Mouse (Mus musculus) left cerebral cortex, adult 18-20 months (tissue): ENCODE measurements around the gene Osbpl11. TPM values are rescaled to one million over a fixed set of nuclear protein-coding genes. Genes with fewer than 3 reads are reported as not detected.
"Not testable (repeated sequence)": the region's sequence is repeated elsewhere in the genome, so short reads cannot be mapped to it uniquely, and the experiment has no call there.

Source experiments
- DNase-seq, 2 experiments: peaks; one replicate each; pipeline ENCODE4 v3.0.0; 2021 to 2022; ENCODE audit warnings: low spot score in 2 of 2, mixed read lengths in 1 of 2
- long read RNA-seq, 2 experiments: library from polyadenylated mRNA; stranded (forward); transcript quantifications; one replicate each; pipeline ENCODE4 v2.0.0; 2021
- total RNA-seq, 2 experiments: library from RNA; stranded (reverse); gene quantifications; 2 replicates each; pipeline ENCODE4 v1.2.3; 2021

Osbpl11 gene
- 10 to 100 TPM; 17.5 to 18.0 TPM for total RNA-seq
- long read RNA-seq, experiment 1, full-length matches to known transcripts: 18 of 25 reads
- long read RNA-seq, experiment 1, partial matches to known transcripts: 5 of 25 reads
- long read RNA-seq, experiment 1, other reads (novel, unspliced or antisense): 2 of 25 reads
- long read RNA-seq, experiment 2, full-length matches to known transcripts: 14 of 19 reads
- long read RNA-seq, experiment 2, partial matches to known transcripts: 3 of 19 reads
- long read RNA-seq, experiment 2, other reads (novel, unspliced or antisense): 2 of 19 reads

DNA sequence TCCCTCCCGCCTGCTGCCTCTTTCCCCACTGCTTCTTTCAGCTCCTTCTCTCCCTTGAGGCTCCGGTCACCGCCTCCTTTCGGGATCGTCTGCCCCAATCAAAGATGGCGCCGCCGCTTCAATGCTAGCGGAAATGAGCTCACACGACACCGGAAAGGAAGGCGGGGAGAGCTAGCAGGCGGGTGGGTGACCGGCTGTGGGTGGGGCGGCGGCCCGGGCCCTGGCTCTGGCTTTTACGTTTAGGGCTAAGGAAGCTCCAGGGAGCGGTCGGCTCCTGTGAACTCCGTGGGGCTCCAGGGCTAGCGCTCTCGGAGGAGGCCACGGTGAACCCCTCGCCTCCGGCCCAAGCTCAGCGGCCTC, at the start of gene Osbpl11:
Gene Osbpl11, plus strand, starts transcription at position 171 of the 360 bp plus-strand sequence.
- peak; percentile 97 for DNase-seq

GRCm38 (mm10) chr16:33135167-33135566, 49.7 kb upstream of the Osbpl11 start:
- no peak for DNase-seq

- DNase-seq: not testable (repeated sequence)
These were observed 45.8 kb upstream of the Osbpl11 start for GRCm38 (mm10) chr16:33139061-33139460.

DNA sequence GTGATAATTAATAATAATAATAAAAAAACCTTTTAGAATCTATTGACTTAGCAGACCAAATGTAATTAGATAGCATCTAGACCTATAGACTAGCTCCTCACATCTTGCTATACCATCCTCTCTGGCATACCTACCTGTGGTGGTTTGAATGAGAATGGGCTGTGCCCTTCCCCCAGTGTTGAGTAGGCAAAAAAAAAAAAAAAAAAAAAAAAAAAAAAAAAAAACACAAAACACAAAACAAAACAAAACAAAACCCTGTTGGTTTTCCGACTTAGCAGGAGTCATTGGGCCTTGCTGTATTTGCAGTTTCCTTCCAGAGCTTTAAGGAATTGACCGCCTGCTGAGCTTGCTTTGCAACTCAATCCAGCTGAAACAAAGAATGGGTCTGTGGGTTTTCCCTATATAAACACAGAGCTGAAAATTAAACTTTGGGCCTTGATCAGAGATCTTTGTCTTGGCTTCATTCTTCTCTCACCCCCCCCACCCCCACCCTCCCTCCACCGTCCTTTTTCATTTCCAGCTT, 43.1 kb upstream of the Osbpl11 start:
- DNase-seq: no peak

GRCm38 (mm10) chr16:33143452-33143851, 41.4 kb upstream of the Osbpl11 start:
- no peak for DNase-seq

DNA sequence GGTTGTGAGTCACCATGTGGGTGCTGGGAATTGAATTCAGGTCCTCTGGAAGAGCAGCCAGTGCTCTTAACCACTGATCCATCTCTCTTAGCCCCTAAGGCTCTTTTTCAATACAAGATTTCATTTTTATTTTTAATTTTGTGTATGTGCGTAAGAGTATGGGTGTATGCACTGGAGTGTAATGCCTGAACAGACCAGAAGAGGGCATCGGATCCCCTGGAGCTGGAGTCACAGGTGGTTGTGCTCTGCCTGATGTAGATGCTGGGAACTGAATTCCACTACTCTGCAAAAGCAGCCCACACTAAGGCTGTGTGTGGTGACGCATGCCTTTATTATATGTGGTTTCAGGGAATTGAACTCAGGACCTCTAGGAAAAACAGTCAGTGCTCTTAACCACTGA, 38.7 kb upstream of the Osbpl11 start:
- DNase-seq: no peak

GRCm38 (mm10) chr16:33148135-33148534, 36.7 kb upstream of the Osbpl11 start:
- DNase-seq: no peak

- not testable (repeated sequence) for DNase-seq
These were observed 34.0 kb upstream of the Osbpl11 start for GRCm38 (mm10) chr16:33150875-33151274.

DNA sequence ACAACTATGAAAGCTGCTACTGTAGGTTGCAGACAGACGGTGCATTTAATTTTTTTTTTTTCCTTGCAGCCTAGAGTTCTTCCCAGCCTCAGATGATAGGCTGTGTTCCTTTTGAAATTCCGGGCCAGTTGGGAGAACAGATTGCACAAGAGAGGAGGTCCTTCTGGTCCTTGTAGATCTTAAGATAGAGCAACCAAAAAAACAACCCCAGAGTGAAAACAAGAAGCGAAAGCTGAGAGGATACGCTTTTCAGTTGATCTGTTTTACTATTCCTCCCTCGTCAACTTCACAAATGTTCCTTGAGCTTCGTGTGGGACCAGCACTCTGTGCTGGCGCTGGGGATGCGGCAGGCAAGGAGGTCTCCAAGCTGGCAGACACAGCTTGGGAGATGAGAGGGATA, 33.3 kb upstream of the Osbpl11 start:
- DNase-seq: peak; percentile 47 to 77

- peak; percentile 27 to 28 for DNase-seq
These were observed 29.9 kb upstream of the Osbpl11 start for GRCm38 (mm10) chr16:33154992-33155391.

DNA sequence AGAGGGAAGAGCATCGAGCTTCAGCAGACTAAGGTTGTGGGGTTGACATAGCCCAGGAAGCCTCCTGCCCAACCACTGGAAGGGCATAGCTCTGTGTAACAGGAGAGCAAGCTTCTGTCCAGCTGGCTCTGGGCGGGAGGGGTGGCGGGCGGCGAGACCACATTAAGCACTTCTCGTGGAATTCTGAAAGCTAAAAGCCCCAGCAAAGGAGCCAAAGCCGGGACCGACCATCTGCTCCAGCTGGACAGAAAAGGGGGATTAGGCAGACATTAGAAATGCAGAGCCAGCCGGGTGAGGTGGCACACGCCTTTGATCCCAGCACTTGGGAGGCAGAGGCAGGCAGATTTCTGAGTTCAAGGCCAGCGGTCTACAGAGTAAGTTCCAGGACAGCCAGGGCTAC, 26.9 kb upstream of the Osbpl11 start:
- no peak for DNase-seq

DNA sequence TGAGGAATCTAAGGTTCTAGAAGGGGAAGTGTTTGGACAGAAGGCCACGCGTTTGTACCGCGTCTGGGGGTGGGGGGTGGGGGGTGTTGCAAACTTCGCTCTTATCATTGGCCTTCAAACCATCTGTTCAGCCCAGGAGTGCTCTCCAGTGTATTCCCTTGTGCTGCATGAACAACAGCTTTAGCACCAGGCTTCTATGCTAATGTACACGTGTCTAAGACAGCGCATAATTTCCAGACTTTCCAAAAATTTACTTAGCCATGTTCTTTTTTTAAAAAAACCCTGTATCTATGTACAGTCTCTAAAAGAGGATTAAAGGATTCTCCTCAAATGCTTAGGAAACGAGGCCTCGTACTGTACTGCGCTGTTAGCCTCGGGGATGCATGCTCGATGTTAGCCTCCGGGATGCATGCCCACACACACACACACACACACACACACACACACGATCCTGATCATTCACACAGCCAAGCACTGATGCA, 26.2 kb upstream of the Osbpl11 start:
- peak in 1 of 2 experiments; percentile 19 for DNase-seq

DNA sequence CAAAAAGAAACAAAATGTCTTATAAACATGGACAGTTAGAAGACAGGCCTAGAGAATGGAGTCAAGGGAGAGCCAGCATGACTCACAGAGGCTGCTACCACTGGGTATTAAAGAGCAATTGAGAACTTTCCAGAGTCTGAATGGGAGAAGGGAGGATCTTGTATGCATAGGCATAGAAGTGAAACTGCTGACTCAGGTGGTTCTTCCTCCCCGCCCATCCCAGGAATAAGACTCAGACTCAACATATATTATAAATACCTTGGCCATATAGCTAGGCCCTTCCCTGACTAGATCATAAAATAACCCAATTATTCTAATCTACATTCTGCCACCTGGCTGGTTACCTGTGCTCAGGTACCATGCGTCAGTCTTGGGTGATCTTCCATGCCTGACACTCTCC, 25.5 kb upstream of the Osbpl11 start:
- DNase-seq: no peak

- no peak for DNase-seq
These were observed 21.4 kb upstream of the Osbpl11 start for GRCm38 (mm10) chr16:33163330-33164090.

DNA sequence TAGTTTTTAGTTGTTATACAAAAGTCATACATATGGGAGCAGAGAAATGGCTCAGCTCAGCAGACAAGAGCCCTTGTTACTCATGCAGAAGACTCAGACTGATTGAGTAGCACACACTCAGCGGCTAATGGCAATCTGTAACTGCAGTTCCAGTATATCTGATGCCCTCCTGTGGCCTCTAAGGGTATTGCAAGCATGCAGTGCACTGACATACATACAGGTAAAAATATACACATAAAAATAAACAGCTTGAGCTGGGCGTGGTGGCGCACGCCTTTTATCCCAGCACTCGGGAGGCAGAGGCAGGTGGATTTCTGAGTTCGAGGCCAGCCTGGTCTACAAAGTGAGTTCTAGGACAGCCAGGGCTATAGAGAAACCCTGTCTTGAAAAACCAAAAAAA, 18.6 kb upstream of the Osbpl11 start:
- DNase-seq: not testable (repeated sequence)

- no peak for DNase-seq
These were observed 17.3 kb upstream of the Osbpl11 start for GRCm38 (mm10) chr16:33167537-33167936.

GRCm38 (mm10) chr16:33169471-33170034, 15.3 kb upstream of the Osbpl11 start:
- no peak for DNase-seq

GRCm38 (mm10) chr16:33170716-33171587, 13.9 kb upstream of the Osbpl11 start:
- DNase-seq: no peak

DNA sequence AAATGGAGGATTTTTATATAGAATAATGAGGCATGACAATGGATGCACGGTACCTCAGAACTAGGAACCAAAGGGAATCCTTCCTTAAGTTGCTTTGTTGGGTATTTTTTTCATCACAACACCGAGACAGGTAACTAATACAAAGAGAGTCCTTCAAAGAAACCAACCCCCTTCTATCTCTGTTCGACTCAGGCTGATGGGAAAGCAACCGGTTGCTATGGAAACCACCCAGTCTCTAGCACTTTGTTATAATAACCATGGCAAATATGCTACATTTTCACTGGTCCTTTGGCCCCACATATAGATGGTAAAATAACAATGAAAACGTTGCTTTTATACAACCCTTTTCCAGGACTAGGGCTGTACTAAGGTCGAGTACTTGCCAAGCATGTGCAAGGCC, 13.1 kb upstream of the Osbpl11 start:
- no peak for DNase-seq

DNA sequence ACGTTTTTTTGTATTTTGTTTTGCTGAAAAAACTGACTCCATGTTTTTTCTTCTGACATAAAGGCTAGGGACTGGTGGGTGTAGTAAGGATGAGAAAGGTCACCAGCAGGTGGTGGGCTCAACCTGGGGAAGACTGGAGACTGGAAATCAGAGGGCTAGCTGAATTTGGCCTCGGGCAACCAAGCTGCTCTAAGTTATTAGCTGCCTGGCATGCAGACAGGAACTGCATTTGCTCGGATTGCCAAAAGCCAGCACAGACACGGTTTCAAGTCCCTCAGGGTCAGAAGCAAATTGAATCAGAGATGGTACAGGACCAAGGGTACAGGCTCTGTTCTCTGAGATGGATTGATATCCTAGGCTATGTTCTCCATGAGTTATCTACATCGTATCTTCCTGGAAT, 11.7 kb upstream of the Osbpl11 start:
- no peak for DNase-seq

DNA sequence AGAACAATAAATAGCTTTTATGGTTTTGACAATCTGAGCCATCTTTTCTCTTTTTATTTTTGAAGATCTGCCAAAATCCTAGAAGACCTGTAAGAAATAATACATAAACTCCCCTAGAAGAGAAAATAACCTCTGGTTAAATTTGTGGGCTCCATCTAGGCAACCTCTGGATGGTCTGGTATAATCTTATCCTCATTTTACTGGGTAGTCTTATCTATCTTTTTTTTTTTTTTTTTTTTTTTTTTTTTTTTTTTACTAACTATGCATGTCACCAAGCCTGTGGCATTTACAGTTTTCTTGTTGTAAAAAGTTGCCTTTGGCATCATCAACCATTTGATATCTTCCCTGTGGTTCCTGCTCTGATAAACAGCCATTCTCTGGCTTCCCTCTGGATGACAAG, 10.2 kb upstream of the Osbpl11 start:
- no peak for DNase-seq
